Mouse (Mus musculus) neutrophil, adult 5-6 weeks (primary cell): ENCODE data around the gene Nck2. TPM values are rescaled to one million over a fixed set of nuclear protein-coding genes. Genes with fewer than 3 reads are reported as not detected.
A peak's percentile ranks its signal among the peaks of the same experiment; 100 is the strongest.

Experiments
- ATAC-seq: fragments of 151-379, 151-347 bp; 2 replicates; pipeline ENCODE4 v1.8.0; 2017; ENCODE audit warnings: mild to moderate bottlenecking, moderate TSS enrichment; ENCODE audit not compliant: insufficient number of reproducible peaks, poor library complexity, low FRiP score, severe bottlenecking; ENCODE audit errors: extremely low read depth
- total RNA-seq: library from RNA; stranded (forward); fragments of 200-1000 nt; gene quantifications from 2 replicates; pipeline ENCODE4 v1.2.3, GENCODE M21; 2017

Nck2 gene
- total RNA-seq, 1 experiment from 2014 or later = 18.2 TPM

DNA sequence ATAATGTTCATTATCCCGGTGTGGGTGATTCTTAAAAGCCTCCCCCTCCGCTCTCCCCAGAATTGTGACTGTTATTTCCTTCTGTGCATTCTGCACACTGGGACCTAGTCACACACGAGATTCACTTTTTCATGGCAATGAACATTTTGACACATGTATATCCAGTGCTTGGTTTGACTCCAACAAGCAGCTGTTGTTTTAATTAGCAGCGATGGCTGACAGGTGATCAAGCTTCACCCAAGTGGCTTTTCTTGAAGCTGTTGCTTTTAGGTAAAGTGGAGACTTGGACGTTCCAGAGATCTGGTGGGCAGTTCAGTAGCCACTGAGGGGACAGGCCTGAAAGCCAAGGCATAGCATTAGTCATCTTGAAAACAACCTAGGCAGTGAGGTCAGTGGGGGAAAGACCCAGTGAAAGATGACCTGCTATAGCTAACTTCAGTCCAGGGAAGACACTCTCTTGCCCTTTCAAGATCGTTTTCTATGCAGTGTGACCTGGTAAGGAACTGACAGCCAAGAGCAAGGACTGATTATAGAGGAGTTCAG is 17.3 kb upstream of the Nck2 start:
- no peak for ATAC-seq

GRCm38 (mm10) chr1:43429924-43430876 is 14.2 kb upstream of the Nck2 start:
- ATAC-seq = no peak

DNA sequence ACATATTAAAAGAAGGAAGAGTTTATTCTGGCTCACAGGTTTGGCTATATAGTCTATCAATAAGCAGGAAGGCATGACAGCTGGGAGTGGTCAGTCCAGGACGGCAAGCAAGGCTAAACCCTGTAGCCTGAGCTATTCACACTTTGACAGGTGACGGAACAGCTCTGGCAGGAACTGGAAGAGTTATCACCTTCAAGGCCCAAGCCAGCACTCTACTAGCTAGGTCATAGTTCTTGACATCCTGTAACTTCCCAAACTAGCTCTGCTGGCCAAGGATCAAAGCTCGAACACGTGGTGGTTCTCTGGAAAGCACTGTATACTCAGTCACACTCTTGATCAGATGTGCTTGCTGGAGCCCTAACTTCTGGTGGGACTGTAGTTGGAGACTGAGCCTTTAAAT is 10.5 kb upstream of the Nck2 start:
- ATAC-seq = no peak

DNA sequence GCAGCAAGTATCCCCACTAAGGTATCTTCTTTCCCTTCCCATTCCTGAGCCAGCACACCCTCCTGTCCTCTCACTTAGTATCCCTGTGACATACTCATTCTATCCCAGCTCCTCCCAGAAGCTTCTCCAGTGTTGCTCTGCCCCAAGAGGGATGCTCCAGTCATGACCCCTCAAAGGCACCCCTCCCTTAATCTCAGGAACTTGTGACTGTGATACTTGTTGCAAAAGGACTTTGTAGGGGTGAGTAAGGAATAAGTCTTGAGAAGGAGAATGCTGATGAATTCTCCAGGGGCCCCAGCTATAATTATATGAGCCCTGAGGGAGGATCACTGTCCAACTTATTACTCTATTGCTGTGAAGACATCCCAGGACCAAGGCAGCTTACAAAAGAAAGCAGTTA is 7.8 kb upstream of the Nck2 start:
- ATAC-seq = no peak

DNA sequence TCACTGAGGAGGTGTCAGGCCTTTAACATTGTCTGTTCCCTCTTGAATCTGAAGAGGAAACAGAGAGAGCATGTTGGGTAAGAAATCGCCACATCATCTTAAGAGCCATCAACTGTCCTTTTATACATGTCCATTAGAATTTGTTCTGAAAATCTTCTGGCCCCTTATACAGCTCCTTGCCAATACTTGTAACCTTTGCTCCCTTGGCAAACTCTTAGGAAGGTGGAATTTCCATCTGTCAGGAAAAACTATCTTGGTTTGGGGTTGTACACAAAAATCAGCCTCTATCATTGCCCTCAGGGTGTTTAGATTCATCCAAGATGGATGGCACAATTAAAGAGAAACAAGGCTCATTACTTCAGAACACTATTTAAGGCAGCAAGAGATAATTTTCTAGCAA is 5.1 kb upstream of the Nck2 start:
- no peak for ATAC-seq

DNA sequence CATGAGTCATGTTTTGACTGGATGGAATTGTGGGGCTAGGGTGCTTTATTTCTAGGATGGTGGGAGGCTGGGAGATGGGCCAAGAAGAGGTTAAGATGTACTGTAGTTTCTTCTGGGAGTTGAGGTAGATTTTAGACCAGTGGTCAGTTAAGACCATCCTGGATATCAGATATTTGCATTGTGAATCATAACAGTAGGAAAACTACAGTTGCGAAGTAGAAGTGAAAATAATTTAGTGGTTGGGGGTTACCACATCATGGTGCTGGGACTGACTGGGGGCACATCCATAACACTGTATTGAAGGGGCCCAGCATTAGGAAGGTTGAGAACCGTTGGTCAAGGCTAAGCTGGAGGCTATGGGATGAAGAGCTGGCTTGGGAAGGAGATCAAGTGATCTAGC is 1.8 kb upstream of the Nck2 start:
- ATAC-seq = no peak

- peak; percentile 19; the same call in 1 of the 2 replicates for ATAC-seq
Measured at GRCm38 (mm10) chr1:43445170-43446088, 1.1 kb downstream of the Nck2 start.

- peak; percentile 34; the same call in 1 of the 2 replicates for ATAC-seq
Measured at GRCm38 (mm10) chr1:43446089-43446533, 1.7 kb downstream of the Nck2 start.

DNA sequence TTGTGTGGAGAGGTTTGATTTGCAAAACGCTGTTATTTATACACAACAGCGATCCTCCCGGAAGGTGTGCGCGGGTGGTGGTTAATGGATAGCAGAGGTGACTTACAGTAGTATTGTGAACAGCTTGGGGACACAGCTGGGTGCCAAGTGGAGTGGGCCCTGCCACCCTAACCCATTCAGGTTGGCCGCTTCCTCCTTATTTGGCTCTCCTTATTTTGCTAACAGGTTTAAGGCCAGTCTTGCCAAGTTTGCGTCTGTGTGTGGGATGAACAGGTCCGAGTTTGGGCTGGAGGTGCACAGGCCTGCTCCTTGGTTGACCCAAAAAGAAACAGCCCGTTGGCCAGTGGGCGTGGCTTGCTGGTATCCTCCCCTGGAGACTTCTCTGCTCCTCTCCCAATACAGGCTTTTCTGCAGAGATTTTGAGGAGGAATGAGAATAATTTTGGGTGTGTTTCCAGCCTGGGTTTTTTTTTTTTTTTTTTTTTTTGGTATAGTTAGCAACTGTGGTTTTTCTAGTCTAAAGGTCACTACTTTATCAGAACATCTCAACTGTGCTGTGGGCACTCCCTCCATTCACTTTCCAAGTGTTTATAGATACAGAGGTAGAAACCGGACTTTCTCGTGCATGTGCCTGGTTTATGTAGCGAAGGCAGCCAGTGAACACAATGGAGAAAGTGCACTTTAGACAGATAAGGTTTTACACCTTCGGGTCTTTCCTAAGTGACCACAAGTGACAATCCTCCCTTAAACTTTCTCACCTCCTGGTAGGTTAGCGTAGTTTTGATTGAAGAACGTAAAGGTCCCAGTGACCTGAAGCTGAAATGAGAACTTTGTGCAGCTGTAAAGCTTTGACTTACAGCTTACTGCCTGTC is 2.6 kb downstream of the Nck2 start:
- peak; percentile 16; the same call in 1 of the 2 replicates for ATAC-seq

- ATAC-seq = no peak
Measured at GRCm38 (mm10) chr1:43447602-43448287, 3.4 kb downstream of the Nck2 start.

GRCm38 (mm10) chr1:43450811-43451210 is 6.4 kb downstream of the Nck2 start:
- ATAC-seq = no peak

DNA sequence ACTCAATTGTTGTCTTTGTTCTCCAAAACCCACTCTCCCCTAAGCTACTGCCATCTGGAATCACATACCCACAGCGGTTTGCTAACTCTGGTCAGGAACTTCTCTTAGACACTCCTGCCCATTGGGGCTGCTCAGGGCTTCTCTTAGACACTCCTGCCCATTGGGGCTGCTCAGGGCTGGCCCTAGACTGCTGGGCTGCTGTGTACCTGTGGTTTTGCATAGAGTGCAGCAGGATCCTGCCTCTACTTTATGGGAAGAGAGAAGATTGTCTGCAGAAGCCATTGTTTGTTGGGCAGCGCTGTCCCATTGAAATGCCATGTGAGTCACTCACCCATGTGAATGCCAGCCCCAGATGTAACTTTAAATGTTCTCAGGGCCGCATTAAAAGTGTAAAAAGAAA is 9.3 kb downstream of the Nck2 start:
- no peak for ATAC-seq

DNA sequence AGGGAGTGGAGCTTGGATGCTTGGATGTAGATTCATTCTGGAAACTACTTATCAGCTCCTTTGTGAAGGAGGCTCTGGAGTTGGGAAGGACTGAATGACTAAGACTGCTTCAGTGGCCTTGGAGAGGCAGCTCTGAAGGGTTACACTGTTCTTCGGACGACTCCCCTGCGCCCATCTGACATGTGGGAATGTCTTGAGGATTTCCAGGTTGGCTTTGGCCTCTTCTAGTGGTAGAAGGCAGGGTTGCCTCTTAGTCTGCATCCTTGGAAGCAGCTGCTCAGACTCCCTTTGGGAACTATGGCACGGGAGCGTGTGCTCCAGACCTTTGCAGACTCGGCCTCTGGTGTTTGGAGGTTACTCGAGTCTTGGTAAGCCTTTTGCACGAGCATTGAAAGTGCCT is 10.4 kb downstream of the Nck2 start:
- no peak for ATAC-seq

DNA sequence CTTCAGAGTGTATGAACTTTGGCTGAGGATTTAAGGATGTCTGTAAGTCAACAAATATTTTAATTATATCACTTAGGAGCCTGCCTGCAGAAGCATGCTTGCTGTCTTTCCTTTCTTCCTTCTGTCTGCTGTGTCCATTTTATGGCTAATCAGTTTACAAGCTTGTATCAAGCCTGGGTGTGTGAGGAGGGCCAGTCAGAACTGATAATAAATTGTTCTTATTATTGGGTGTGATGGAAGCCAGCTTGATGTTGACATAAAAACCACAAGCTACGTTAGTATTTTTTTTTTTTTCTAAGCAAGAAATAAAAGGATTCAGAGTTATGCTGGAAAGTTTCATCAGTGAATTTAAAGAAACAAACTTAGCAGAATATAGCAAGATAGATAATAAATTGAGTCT is 10.8 kb downstream of the Nck2 start:
- ATAC-seq = no peak

- peak; percentile 56 for ATAC-seq
Measured at GRCm38 (mm10) chr1:43457012-43457766, 12.8 kb downstream of the Nck2 start.

DNA sequence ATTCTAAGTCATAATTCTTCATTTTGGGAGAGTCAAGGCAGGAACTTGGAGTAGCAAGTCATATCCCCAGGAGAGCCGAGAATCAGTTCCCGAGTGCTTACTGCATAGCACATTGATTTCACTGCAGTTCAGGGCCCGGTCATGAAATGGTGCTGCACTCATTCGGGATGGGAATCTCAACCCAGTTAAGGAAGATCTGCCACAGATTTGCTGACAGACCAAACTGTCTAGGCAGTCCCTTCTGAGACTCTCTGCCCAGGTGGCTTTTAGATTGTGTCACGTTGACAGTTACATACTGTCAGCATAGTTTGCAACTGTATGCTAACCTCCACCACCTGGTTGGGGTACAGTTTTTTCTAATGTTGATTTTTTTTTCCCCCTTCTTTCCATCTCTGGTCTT is 16.1 kb downstream of the Nck2 start:
- ATAC-seq = no peak

DNA sequence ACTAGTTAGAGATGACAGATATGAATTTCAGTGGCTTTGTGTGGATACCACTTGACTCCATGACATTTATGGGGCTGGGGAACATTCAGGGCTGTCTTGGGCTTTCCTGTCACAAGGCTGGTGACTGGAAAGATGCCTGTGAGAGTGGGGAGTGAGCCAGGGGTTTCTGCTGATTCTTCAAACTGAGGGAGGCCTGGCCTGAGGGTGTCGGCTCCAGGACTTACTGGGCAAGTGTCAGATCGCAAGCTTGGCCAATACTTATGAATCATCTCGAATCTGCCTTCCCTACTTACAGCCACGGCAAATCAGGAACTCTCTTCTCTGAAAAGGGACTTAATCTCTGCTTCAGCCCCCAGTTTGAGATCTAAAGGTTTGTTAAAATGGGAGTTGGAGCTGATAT is 18.3 kb downstream of the Nck2 start:
- ATAC-seq = no peak
